In the genomic region with DNA sequence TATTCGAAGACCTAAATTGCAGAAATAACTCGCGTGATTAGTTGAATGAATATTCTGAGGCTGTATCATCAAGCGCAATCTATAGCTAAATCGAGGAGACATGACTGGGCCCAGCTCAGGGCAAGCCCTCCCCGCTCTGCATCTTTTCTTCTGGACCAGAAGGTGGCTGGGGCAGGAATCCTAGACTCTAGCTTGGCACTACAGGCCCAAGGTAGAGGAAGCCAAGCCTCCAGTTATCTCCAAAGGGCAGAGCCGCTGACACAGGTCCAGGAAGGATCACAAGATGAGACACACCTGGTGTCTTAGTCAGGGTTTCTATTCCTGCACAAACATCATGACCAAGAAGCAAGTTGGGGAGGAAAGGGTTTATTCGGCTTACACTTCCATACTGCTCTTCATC, we compare ENCODE assay signal across 18 mouse cellular contexts.
DNase-seq lines count a peak whose midpoint lies in the region; ATAC-seq and TF ChIP-seq lines count a peak whose summit lies in the region.
"Had no signal": no experiment of that assay in that cellular context is flagged by ENCODE, and none has a peak within 500 bp of the region (broad histone marks: within the 10 kb centered on the region; RNA-seq: fewer than 3 reads in every experiment).

No protein-coding gene starts in this region.

- H3K27ac ChIP-seq in forebrain, postnatal 0 days (ENCODE audit: low read depth, low read length) = peak overlapping the region; percentile 40; the same call in 1 of the 2 replicates
- H3K27ac ChIP-seq in forebrain, embryonic 10.5 days = no peak overlapping the region
- peak overlapping the region; percentile 80 for H3K27ac ChIP-seq in layer of hippocampus, adult 2 months
- peak overlapping the region; percentile 98 for H3K27ac ChIP-seq in bone marrow macrophage, adult 2 months (ENCODE audit: insufficient read depth, low read depth, low read length)
- H3K27ac ChIP-seq: embryonic facial prominence, embryonic 13.5 days; heart, embryonic 10.5 days had no signal

- ATAC-seq in forebrain, postnatal 0 days = no peak
- ATAC-seq: hindbrain, embryonic 16.5 days; inflammation-experienced regulatory T-cells, adult 6 months; intestine, postnatal 0 days had no signal

- H3K9ac ChIP-seq in forebrain, postnatal 0 days = no peak overlapping the region
- H3K9ac ChIP-seq: embryonic facial prominence, embryonic 13.5 days had no signal

- no peaks in the 10 kb centered on the region for H3K9me3 ChIP-seq in forebrain, postnatal 0 days (ENCODE audit: low read length)
- H3K9me3 ChIP-seq in forebrain, embryonic 10.5 days = no peaks in the 10 kb centered on the region
- H3K9me3 ChIP-seq: embryonic facial prominence, embryonic 13.5 days; heart, embryonic 10.5 days had no signal

- no peaks in the 10 kb centered on the region for H3K27me3 ChIP-seq in forebrain, postnatal 0 days (ENCODE audit: insufficient read depth, low read length)
- H3K27me3 ChIP-seq in forebrain, embryonic 10.5 days (ENCODE audit: poor library complexity, severe bottlenecking) = no peaks in the 10 kb centered on the region
- H3K27me3 ChIP-seq: embryonic facial prominence, embryonic 13.5 days had no signal

- H3K4me2 ChIP-seq in forebrain, postnatal 0 days (ENCODE audit: low read depth) = no peak overlapping the region
- H3K4me2 ChIP-seq: embryonic facial prominence, embryonic 13.5 days had no signal

- no peak for TF ChIP-seq CTCF in forebrain, postnatal 0 days (IDR thresholded peaks at IDR 0.05; ENCODE audit: low read depth)
- TF ChIP-seq CTCF in layer of hippocampus, adult 2 months (conservative IDR thresholded peaks at IDR 0.05) = no peak
- TF ChIP-seq CTCF in bone marrow macrophage, adult 2 months (IDR thresholded peaks at IDR 0.05; ENCODE audit: low read depth, low read length) = no peak

- H3K4me3 ChIP-seq in forebrain, postnatal 0 days (ENCODE audit: low read depth, low read length) = no peak overlapping the region
- no peak overlapping the region for H3K4me3 ChIP-seq in forebrain, embryonic 10.5 days
- no peak overlapping the region for H3K4me3 ChIP-seq in layer of hippocampus, adult 2 months
- H3K4me3 ChIP-seq in bone marrow macrophage, adult 2 months (ENCODE audit: insufficient read depth, low read length) = no peak overlapping the region
- H3K4me3 ChIP-seq: embryonic facial prominence, embryonic 13.5 days; heart, embryonic 10.5 days had no signal

- no peaks in the 10 kb centered on the region for H3K36me3 ChIP-seq in forebrain, postnatal 0 days (ENCODE audit: insufficient read depth)
- no peaks in the 10 kb centered on the region for H3K36me3 ChIP-seq in forebrain, embryonic 10.5 days (replicated peaks)
- H3K36me3 ChIP-seq: embryonic facial prominence, embryonic 13.5 days; heart, embryonic 10.5 days had no signal

- peaks cover 15% of the 10 kb centered on the region; the same call in 1 of the 2 replicates for H3K4me1 ChIP-seq in forebrain, postnatal 0 days (ENCODE audit: insufficient read depth)
- peaks cover 57% of the 10 kb centered on the region for H3K4me1 ChIP-seq in forebrain, embryonic 10.5 days
- H3K4me1 ChIP-seq in bone marrow macrophage, adult 2 months (ENCODE audit: control insufficient read depth, insufficient read depth, low read length) = peaks cover 78% of the 10 kb centered on the region

- peak; percentile 40 to 52 for DNase-seq in cerebellum, postnatal 25 days
- DNase-seq in cerebellum, adult 9-10 months = no peak
- no peak for DNase-seq in forebrain, postnatal 0 days
- DNase-seq in forebrain, embryonic 10.5 days (ENCODE audit: extremely low spot score, low spot score) = no peak
- no peak for DNase-seq in layer of hippocampus, adult 2 months (ENCODE audit: low spot score in 2 of 2)
- no peak for DNase-seq in layer of hippocampus, postnatal 36 days
- DNase-seq in lung, postnatal 36 days = no peak
- DNase-seq: adrenal gland, postnatal 10 days; gastrocnemius, postnatal 10 days; heart, adult 18-20 months; heart, postnatal 10 days; heart, postnatal 4 days had no signal

- 78% methylated on average over 8 of the region's 8 CpGs for WGBS in forebrain, postnatal 0 days
- WGBS in forebrain, embryonic 10.5 days = 91% methylated on average over 8 of the region's 8 CpGs

- no peak for TF ChIP-seq POLR2A in bone marrow macrophage, adult 2 months (IDR thresholded peaks at IDR 0.05; ENCODE audit: borderline replicate concordance, low read depth, low read length)

Comparison
In these comparisons a context has a peak if more than half of its experiments do, and no peak if none do; other contexts are left out.
1. DNase-seq: peak in cerebellum, postnatal 25 days (2 of 2); none in cerebellum, adult 9-10 months (single experiment), forebrain, postnatal 0 days (single experiment), forebrain, embryonic 10.5 days (single experiment), layer of hippocampus, adult 2 months (0 of 2), layer of hippocampus, postnatal 36 days (0 of 2) and lung, postnatal 36 days (single experiment).